Mouse (Mus musculus) cerebellum, postnatal 4 days (tissue): Measurements from ENCODE around the gene Rhbdf1.

Experiments used
- DNase-seq, 2 experiments: peaks; one replicate each; pipeline ENCODE4 v3.0.0; 2022; ENCODE audit warnings: low spot score in 2 of 2, mixed read lengths in 1 of 2

The Rhbdf1 gene

GRCm38 (mm10) chr11:32238093-32238860 lies 16.2 kb upstream of the Rhbdf1 start:
- DNase-seq: peak in 1 of 2 experiments; percentile 75

- DNase-seq: no peak
These were observed 15.3 kb upstream of the Rhbdf1 start for GRCm38 (mm10) chr11:32237411-32237795.

GRCm38 (mm10) chr11:32236712-32237410 lies 14.8 kb upstream of the Rhbdf1 start:
- DNase-seq: peak in 1 of 2 experiments; percentile 74

GRCm38 (mm10) chr11:32236132-32236531 lies 14.0 kb upstream of the Rhbdf1 start:
- no peak for DNase-seq

DNA sequence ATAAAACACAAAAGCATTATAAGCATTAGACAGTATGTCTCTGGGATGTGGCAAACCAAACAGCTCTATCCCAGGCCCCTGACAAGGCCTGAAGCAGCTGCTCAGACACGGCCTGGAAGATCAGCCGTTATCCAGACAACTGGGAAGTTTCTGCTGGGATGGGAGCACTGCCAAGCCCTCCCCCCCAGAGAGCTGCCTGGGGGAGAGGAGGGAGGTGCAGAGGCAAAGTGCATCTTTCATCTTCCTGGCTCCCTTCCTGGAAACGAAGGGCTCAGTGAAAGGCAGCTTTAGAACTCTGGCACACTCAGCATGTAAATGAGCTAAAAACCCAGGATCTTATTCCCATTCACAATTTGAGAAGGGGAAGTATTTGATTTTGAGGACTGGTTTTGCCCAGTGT lies 13.5 kb upstream of the Rhbdf1 start:
- DNase-seq: peak; percentile 55 to 81

DNA sequence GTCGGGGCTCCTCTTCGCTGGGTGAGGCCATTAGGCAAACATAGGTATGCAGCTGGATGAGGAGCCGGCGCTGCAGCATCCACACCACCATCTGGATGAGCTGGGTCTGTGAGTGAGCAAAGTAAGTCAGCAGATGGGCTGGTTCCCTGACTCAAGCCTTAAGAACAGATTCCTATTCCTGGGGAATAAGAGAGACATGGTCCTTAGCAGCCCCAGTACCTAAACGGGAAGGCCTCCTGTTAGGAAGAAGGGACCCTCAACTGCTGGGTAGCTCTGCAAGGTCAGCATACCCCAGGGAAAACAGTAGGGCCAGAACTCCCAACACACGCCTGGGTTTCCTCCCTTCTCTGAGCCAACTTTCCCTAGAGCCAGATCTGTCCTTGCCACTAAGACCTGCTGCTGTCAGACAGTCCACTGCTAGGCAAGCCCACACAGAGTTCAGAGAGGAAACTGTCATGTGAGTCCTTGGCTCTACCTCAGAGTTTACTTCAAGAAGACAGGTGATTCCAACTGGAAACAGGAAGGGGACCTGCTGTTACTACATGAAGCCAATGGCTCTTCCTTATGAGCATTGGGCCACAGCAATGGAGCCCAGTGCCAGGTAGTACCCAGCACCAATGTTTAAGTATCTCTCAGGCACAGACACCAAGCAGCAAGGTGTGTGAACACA lies 12.9 kb upstream of the Rhbdf1 start:
- no peak for DNase-seq

DNA sequence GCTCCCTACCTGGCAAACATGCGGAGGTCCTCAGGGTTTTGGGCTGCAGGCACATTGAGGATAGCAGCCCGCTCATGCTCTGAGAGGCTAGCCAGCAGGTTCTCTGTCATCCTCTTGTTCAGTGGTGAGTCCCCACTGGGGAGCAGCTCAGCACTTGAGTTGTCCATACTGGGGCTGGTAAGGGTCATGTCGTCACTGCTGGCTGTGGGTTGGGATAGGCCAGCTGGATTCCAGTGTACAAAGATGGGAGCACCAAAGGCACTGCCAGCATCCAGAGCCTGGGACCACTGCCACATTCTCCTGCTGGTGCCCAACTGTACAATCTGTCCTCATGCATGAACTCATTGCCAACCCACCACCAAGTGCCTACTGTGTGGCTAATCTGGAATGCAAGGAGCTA lies 11.8 kb upstream of the Rhbdf1 start:
- peak in 1 of 2 experiments; percentile 68 for DNase-seq

GRCm38 (mm10) chr11:32232848-32233247 lies 10.7 kb upstream of the Rhbdf1 start:
- DNase-seq: no peak

- DNase-seq: no peak
These were observed 9.0 kb upstream of the Rhbdf1 start for GRCm38 (mm10) chr11:32231125-32231524.

GRCm38 (mm10) chr11:32230220-32230619 lies 8.1 kb upstream of the Rhbdf1 start:
- DNase-seq: no peak

DNA sequence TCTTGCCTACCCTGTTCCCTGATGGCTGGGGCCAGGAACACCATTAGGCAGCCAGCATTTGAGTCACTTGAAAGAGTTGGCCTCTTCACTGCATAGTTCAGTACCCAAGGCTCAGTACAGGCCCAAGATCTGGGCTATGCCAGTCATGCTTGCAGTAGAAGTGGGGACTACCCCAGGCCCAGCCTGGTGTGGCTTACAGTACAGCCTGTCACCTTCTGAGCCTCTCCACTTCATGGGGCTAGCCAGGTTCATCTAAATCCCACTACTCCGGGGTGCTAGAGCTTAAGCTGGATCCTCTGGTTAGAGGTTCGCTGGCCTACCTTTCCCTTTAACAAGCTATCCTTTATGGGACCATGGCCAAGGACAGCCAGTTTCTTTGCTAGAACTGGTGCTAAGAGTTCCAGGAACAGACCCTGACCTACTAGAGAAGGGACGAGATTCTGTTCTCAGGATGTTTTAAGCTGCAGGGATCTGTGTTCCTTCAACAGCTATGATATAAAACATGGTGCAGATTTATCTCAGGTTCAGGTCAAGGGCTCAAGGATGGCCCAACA lies 6.3 kb upstream of the Rhbdf1 start:
- DNase-seq: no peak

- DNase-seq: no peak
These were observed 5.5 kb upstream of the Rhbdf1 start for GRCm38 (mm10) chr11:32227555-32227954.

DNA sequence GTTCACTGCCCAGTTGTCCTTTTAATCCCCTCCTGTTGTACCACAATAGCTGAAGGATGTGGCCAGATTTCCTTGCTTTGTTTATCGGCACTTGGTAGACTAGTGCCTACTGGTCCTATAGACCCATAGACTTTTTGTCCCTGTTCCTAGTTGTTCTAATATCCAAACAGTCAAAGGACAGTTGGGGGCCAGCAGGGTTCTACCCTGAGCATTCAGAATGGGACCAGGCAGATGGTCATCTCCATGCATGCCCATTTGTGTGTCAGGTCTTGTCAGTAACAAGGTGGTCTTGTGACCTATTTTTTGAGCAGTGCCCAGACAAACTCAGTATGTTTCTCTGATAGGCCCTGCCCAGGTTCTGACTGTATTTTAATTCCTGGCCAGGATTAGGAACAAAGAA lies 4.9 kb upstream of the Rhbdf1 start:
- DNase-seq: no peak

- DNase-seq: peak; percentile 49 to 84
These were observed 4.2 kb upstream of the Rhbdf1 start, which contains the start of gene Mpg for GRCm38 (mm10) chr11:32226124-32226871. Gene Mpg, plus strand, starts transcription at chr11:32226505.

GRCm38 (mm10) chr11:32225222-32226104 lies 3.4 kb upstream of the Rhbdf1 start:
- no peak for DNase-seq

DNA sequence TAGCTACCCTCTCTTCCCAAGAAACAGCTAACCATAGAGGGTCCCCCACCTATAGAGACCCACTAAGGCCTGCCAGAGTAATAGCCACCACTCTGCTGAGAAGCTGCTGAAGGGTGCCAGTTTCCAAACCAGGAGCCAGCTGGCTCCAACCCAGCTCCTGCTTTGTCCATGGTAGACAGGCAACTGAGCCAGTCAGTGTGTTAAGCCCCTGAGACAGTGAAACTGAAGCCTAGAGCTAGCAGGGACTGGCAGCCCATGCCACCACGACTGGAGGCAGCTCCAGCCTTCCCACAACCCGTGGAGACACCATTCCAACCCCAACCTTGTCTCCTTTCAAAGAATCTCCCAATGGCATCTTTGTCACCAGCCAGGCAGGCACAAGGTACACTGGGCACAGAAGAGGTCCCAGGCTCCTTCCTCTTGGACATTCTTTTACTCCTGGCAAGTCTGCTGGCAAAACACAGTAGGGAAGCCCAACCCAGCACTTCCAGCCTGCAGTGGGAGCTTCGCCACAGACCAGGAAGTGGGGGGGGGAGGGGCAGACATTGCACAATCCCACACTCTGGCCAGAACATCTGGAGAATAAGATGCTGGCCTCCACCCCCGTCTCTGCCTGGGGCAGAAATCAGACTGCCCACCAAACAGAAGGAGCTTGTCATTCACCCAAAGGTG lies 2.5 kb upstream of the Rhbdf1 start:
- DNase-seq: peak in 1 of 2 experiments; percentile 65

DNA sequence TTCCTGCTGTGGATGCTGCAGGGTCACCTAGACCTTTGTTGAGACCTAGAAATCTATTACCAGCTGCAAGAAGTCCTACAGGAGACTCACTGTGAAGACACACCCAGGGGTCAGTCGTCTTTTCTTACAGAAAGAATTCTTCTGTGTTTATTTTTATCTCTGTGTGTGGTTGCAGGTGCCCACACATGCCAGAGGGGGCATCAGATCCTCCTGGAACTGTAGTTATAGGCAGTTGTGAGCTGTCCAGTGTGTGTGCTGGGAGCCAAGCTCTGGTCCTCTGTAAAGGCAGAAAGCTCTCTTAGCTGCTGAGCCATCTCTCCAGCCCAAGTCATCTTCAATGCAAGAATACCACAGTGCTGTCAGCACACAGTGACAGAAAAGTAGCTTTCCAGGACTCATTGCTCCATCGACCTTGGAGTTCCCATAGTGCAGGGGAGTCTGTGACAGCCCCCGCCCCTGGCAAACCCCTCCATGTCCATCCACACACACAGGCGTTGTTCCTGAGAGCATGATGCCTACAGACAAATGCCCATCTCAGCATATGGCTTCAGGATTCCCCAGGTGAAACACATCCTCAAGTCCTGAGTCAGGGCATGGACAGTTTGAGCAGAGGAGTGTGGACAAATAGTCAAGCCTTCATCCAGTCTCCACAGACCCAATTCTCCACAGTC lies 1.3 kb upstream of the Rhbdf1 start:
- DNase-seq: no peak

GRCm38 (mm10) chr11:32222570-32223194 lies 582 bp upstream of the Rhbdf1 start:
- DNase-seq: no peak
